Mouse (Mus musculus) thymus, adult 2 months (tissue): Measurements from ENCODE around the gene Ank3.

Source experiments
- CTCF ChIP-seq: fragments of 200-500 bp; IDR thresholded peaks from 2 replicates; pipeline ENCODE4 v1.5.1; 2012; ENCODE audit warnings: mild to moderate bottlenecking, control low read depth, low read length, moderate library complexity, borderline replicate concordance; ENCODE audit not compliant: control insufficient read depth, poor library complexity, insufficient read depth; ENCODE audit errors: extremely low read depth
- POLR2A ChIP-seq: fragments of 200-500 bp; IDR thresholded peaks from 2 replicates; pipeline ENCODE4 v1.6.1; 2012; ENCODE audit warnings: mild to moderate bottlenecking, low read length, control low read depth, moderate library complexity; ENCODE audit not compliant: control insufficient read depth, poor library complexity, insufficient read depth; ENCODE audit errors: extremely low read depth

DNA sequence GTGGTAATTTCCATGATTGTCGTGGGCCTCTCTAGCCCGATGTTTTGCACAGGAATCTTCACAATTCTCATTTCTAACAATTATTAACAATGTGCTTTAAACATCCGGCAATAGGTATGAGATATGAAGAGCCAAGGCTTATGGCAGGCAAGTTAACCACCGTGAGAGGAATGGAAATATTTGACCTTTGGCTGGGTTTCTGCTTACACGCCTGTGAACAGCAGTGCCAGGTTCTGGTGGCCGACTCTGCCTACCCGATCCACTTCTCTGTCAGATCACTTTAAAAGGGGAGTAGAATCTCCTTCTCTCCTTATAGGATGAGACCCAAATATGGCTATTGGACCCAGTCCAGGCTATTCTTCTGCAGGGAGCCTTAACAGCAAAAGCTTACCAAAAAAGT is 540.6 kb downstream of the Ank3 start:
- TF ChIP-seq POLR2A (no peak), CTCF (no peak)
